Mouse (Mus musculus): ENCODE results near the gene Rgs12.

- TF ChIP-seq CTCF (IDR thresholded peaks at IDR 0.05; ENCODE audit: control insufficient read depth, insufficient read depth, insufficient read length): no peak
- no peak for TF ChIP-seq USF1 (IDR thresholded peaks at IDR 0.05; ENCODE audit: low read depth)
- no peak for TF ChIP-seq FOSL1 (IDR thresholded peaks at IDR 0.05; ENCODE audit: insufficient read depth, low read length, poor library complexity, severe bottlenecking)
- TF ChIP-seq MAX (IDR thresholded peaks at IDR 0.05): no peak
- no peak for TF ChIP-seq MYOD1 (IDR thresholded peaks at IDR 0.05; ENCODE audit: control insufficient read depth, insufficient read length, low read depth)
- TF ChIP-seq MYOG (IDR thresholded peaks at IDR 0.05; ENCODE audit: control insufficient read depth, extremely low read depth, insufficient read length): no peak
These were observed 26.7 kb upstream of the Rgs12 start for GRCm38 (mm10) chr5:34922531-34922930.
